Mouse (Mus musculus) cerebellum, adult (tissue): ENCODE data around the gene Abca14.

Experiments used
- ATAC-seq: cut with Nextera tagmentation; 2 replicates; pipeline ENCODE4 v1.9.2; 2017; ENCODE audit warnings: mild to moderate bottlenecking, moderate library complexity, mixed read lengths; ENCODE audit not compliant: insufficient number of reproducible peaks, low FRiP score, low TSS enrichment

Gene Abca14

DNA sequence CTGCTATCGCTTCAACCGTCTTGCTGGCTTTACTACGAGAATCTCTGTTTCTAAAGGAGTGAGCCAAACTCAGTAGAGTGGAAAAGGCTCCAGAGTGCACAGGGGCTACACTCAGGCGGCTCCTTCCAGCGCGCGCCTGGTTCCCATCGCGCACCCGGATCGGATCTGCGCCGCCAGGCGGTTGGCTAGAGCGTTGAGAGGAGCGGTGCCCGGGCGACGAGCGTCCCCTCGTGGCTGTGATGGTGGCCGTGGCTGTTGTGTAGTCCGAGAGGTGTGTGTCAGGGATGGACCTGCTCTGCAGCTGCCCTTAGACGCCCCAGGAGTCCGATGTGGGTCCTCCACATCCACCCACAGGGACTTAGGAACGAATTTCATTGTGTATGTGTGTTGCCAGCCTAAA lies at the start of gene Abca14:
Gene Abca14, plus strand, starts transcription at position 173 of the 400 bp plus-strand sequence.
- ATAC-seq: peak; percentile 80

DNA sequence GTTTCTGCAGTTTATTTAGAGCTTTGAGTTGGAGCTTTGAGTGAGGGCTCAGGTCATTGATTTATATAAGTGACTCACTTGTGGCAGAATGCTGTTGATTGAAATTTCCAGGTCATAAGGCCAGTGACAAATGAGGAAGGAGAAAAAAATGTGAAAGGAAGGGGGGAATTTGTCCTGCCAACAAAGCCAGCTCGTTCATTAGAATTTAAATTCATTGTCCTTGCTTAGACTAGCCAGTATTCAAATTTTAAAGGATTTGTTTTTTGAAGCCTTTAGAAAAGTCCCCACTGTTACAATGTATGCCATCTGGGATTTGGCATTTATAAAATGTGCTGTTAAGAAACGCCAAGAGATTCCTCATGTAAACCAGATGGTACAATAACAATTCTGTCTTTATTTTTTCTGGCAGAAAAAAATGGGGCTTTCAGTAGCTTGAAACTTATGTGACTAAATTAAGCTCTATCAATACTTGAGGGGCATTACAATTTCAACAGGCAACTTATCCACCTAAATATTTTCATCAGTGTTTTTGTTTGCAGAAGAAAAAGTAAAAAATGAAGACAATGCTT lies 46.8 kb upstream of the Abca14 start:
- ATAC-seq: peak; percentile 52; the same call in 1 of the 2 replicates

DNA sequence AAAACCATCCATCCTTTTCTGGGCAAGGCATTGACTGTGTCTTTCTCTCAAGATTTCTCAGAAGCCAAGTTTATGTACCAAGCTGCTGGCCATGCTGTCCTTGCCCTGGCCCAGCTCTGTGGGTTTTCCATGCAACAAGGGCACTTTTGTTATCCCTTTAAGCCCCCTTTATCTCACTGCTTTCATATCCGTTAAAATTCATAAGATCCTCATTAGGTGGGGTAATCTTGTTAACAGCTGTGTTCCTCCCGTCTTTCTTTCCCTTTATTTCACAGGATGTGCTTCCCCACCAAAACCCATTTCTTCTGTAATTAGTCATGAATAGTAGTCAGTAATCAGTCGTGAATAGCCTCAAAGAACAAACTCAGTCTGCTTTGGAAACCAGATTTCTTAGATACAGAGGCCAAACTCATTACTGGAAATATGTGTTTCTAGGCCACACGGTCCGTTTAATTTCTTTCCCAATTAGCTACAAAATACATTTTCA lies 46.1 kb upstream of the Abca14 start:
- no peak for ATAC-seq

DNA sequence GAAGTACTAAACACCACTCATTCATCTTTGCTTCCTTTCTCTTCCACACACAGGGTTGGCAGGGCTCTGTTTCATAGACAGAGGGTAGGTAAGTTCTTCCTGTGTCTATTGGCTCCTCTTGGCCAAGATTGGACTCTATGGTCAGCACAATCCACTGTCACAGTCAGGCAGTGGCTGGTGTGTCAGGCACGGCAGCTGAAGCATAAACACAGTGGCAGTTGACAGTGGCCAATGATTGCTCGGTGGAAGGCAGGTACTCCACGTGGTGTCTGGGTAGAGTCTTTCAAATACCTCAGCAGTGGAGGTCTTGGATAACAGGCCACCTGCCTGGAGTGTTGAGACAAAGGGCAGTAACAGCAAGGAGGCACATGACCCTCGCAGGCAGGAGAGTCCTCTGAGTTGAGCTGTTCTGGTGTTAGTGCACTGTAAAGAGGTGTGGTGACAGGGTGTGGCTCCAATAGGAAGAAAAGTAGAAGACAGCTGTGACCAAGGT lies 45.6 kb upstream of the Abca14 start:
- no peak for ATAC-seq

DNA sequence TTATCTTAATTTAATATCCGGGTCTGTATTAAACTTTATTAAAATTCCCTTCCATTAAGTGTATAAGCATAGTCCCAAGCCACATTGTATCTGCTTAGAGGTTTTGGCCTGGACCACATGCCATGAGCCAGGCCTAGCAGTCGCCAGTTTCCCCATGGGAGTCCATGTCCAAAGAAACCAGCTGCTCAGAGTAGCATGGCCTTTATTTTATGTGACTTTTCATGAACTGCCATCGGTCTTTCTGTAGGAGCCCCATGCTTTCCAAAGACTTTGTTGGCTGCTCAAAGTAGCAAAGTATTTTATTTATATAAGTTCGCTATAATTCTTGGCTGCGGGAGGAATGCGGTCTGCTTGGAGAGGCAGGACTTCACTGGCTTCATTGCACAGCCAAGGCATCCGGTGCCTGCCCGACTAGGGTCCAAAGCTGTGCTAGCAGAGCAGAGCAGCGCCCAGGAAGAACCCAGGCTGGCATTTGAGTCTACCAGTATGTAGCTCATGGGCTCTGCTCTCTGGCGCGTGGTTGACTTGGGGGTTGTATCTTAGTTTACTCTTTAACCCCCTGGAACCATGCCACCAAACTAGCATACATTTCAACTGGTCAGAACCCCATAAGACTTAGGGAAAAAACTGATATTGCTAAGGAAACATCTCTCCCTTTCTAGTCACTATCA lies 40.0 kb upstream of the Abca14 start:
- no peak for ATAC-seq

DNA sequence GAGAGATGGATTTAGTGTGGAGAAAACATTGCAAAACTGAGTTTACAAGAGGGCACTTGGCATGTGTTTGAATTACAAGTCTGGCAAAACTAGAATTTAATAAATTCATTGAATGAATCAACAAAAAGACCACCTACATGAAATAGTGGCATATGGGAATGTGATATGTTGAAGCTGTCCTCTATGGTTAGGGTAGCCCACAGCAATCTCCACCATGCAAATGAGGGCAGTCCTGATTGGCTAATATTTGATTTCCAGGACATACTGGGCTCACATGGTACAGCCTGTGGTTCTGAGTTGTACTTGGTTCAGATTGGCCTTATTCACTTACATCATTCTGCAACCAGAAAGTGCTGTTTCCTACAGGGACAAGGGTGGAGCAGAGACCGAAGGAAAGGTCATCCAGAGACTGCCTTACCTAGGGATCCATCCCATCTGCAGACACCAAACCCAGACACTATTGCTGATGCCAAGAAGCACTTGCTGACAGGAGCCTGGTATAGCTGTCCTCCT lies 31.5 kb upstream of the Abca14 start:
- ATAC-seq: no peak

GRCm38 (mm10) chr7:120173603-120174244 lies 30.0 kb upstream of the Abca14 start, which contains the start of gene Anks4b:
Gene Anks4b, plus strand, starts transcription at chr7:120173858.
- ATAC-seq: no peak

GRCm38 (mm10) chr7:120174723-120175504 lies 28.8 kb upstream of the Abca14 start:
- ATAC-seq: no peak

GRCm38 (mm10) chr7:120177611-120178010 lies 26.1 kb upstream of the Abca14 start:
- no peak for ATAC-seq

- ATAC-seq: no peak
Measured at GRCm38 (mm10) chr7:120178935-120179334, 24.8 kb upstream of the Abca14 start.

- ATAC-seq: no peak
Measured at GRCm38 (mm10) chr7:120180547-120180946, 23.2 kb upstream of the Abca14 start.

- no peak for ATAC-seq
Measured at GRCm38 (mm10) chr7:120181401-120182230, 22.1 kb upstream of the Abca14 start.

GRCm38 (mm10) chr7:120182891-120183290 lies 20.9 kb upstream of the Abca14 start:
- ATAC-seq: no peak

- ATAC-seq: no peak
Measured at GRCm38 (mm10) chr7:120188946-120189345, 14.8 kb upstream of the Abca14 start.

GRCm38 (mm10) chr7:120189369-120190149 lies 14.2 kb upstream of the Abca14 start:
- ATAC-seq: no peak

GRCm38 (mm10) chr7:120190150-120190665 lies 13.6 kb upstream of the Abca14 start:
- ATAC-seq: no peak

DNA sequence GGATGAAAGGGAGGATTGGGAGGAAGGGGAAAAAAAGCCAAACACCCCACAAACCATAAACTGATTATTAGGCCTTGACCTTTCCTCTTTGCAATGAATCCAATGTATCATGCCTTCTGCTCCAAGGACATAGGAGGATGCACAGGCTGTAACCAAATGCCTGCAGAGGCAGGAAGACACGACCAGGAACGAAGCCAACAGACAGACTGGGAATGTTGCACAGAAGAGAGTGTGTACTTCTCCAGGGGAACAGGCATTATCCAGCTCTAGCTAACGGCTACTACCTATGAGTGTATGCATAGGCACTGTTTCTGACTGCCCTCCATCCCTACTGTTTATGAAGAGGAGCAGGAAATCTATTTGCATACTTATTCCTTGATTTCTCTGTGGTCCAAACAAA lies 11.6 kb upstream of the Abca14 start:
- no peak for ATAC-seq

DNA sequence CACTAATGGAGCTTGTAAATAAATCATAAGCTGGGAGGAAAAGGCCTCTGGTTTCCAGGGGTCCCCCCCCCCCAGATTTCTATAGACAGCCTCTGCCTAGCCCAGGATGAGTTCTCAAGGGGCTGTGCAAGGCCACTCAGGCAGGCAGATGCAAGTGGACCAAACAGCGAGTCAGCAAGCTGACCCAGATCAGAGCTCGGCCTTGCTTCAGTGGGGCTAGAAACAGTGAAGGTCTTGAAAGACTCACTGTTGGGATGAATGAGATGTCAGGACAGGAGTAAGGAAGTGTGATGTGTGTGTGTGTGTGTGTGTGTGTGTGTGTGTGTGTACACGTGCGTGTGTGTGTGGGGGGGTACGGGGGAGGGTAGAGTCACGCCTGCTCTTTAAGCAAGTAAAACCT lies 10.9 kb upstream of the Abca14 start:
- ATAC-seq: no peak

- ATAC-seq: no peak
Measured at GRCm38 (mm10) chr7:120195207-120195606, 8.6 kb upstream of the Abca14 start.
